Mouse (Mus musculus) small intestine, adult 2 months (tissue): ENCODE results near the gene Myo1d. TPM values are rescaled to one million over a fixed set of nuclear protein-coding genes. Genes with fewer than 3 reads are reported as not detected.
"Not testable (repeated sequence)": the region's sequence is repeated elsewhere in the genome, so short reads cannot be mapped to it uniquely, and the experiment has no call there.

ENCODE experiments used
- H3K27ac ChIP-seq: fragments of 200-500 bp; 2 replicates; pipeline ENCODE4 v1.5.1; 2012; ENCODE audit warnings: low read depth, low read length, control low read depth, inconsistent platforms; ENCODE audit not compliant: insufficient read depth
- H3K27me3 ChIP-seq: fragments of 200-500 bp; 2 replicates; pipeline ENCODE4 v1.6.1; 2012; ENCODE audit warnings: mild to moderate bottlenecking, moderate library complexity, low read length, inconsistent platforms; ENCODE audit not compliant: control insufficient read depth, insufficient read depth
- H3K36me3 ChIP-seq: fragments of 200-500 bp; 2 replicates; pipeline ENCODE4 v1.6.1; 2012; ENCODE audit warnings: mild to moderate bottlenecking, low read length, control low read depth, inconsistent platforms; ENCODE audit not compliant: control insufficient read depth, insufficient read depth
- H3K4me1 ChIP-seq: fragments of 200-500 bp; 2 replicates; pipeline ENCODE4 v1.6.1; 2012; ENCODE audit warnings: low read length, inconsistent platforms, mixed read lengths; ENCODE audit not compliant: control insufficient read depth, insufficient read depth, insufficient read length
- H3K4me3 ChIP-seq: fragments of 200-500 bp; 2 replicates; pipeline ENCODE4 v1.5.1; 2012; ENCODE audit warnings: low read depth, mild to moderate bottlenecking, control low read depth, inconsistent platforms, low read length, moderate library complexity
- CTCF ChIP-seq: fragments of 200-500 bp; IDR thresholded peaks from 2 replicates; pipeline ENCODE4 v1.5.1; 2012; ENCODE audit warnings: low read depth, mild to moderate bottlenecking, control low read depth, inconsistent platforms, low read length, moderate library complexity, mixed read lengths; ENCODE audit not compliant: insufficient replicate concordance, insufficient read length; ENCODE audit errors: extremely low read depth
- POLR2A ChIP-seq: fragments of 200-500 bp; IDR thresholded peaks from 2 replicates; pipeline ENCODE4 v1.6.1; 2012; ENCODE audit warnings: low read depth, mild to moderate bottlenecking, control low read depth, inconsistent platforms, low read length, moderate library complexity
- WGBS: fragments of 180-500 bp; shearing (Covaris S2); methylation state at CpG from one replicate; pipeline ENCODE4 v1.1.7; 2018; 5-methylcytosine and 5-hydroxymethylcytosine counted together
- polyA plus RNA-seq: library from polyadenylated mRNA; depleted of rRNA; stranded (reverse); fragments of >200 nt; gene quantifications from 2 replicates; pipeline ENCODE4 v1.2.3, GENCODE M21; 2012

Gene Myo1d
- polyA plus RNA-seq, 1 experiment: 139 TPM

DNA sequence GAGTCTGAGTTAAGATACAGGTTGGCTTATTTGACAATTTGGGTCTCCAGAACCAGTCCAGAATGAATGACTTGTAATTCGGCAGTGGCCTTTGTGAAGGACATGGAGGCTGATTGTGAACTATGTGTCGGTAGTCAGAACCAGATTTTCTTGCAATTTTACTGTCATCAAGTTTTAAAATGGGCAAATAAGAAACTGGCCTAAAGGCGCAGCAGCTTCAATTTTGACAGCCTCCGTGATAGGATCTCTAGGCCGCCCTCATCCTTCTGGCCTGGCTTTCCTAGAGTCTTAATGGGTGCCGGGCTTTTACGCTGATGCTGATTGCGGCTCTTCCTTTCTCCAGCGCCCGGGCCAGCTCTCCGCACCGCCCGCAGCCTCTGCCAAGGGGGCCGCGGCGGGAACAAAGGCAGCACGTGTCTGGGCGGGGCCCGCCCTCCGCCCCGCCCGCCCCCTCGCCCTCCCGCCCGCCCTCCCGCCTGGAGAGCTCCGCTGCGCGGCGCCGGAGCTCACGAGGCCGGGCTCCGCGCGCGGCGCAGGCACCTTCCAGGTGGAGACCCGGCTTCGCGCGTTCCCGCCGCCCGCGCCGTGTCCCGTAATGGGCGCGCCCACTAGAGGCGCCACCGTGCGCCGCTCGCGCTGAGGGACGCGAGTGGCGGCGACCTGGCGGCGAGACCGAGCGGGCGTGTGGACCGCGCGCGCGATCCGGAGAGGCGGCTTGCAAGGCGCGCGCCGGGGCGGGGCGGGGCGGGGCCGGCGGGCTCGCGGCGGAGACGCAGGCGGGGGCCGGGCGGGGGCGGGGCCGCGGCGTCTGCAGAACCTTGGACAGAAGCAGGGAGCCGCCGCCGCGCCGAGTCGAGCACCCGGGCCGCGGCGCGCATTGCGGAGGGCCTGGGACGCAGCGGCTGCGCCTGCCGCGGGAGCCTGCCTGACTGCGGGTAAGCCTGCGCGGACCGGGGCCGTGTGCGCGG, 303.3 kb downstream of the Myo1d start, which contains the start of gene Cdk5r1:
TSS of gene Cdk5r1 (plus strand) at position 802 of the 968 bp plus-strand sequence.
- peak within 1 kb of the TSS; percentile 79 for H3K4me3 ChIP-seq
- peaks cover 13% of the 10 kb centered on the region for H3K36me3 ChIP-seq
- WGBS: 1% methylated on average over 89 of the region's 116 CpGs
- 0 out of 2 replicates have a peak, but pooled peaks have one; percentile 29 for TF ChIP-seq POLR2A
- peak; percentile 24; the same call in 1 of the 2 replicates for TF ChIP-seq CTCF
- H3K4me1 ChIP-seq: peaks cover 8% of the 10 kb centered on the region
- no peaks in the 10 kb centered on the region for H3K27me3 ChIP-seq
- no peak within 1 kb of the TSS for H3K27ac ChIP-seq

DNA sequence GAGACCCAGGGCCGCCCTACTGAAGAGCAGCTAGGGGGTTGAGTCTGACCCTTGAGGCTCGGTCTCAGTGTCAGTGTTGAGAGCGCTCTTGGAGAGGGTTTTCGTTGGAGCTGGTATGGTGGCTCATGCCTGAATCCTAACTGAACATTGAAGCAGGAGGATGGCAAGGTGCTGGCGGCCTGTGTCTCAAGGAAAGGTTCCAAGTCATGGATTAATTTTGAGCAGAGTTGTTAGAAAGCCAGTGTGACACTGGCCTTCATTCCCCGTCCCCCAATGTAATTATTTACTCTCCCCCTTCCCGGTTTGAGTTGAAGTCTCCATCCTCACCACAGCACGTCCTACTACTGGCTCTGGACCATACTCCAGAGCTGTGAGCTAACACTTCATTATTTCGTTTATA, 304.3 kb downstream of the Myo1d start:
- H3K4me1 ChIP-seq: peaks cover 8% of the 10 kb centered on the region
- TF ChIP-seq CTCF (no peak), POLR2A (no peak)
- H3K27me3 ChIP-seq: no peaks in the 10 kb centered on the region
- no peak overlapping the region for H3K27ac ChIP-seq
- no peak overlapping the region for H3K4me3 ChIP-seq
- H3K36me3 ChIP-seq: peaks cover 20% of the 10 kb centered on the region
- WGBS: 89% methylated on average over 9 of the region's 9 CpGs

DNA sequence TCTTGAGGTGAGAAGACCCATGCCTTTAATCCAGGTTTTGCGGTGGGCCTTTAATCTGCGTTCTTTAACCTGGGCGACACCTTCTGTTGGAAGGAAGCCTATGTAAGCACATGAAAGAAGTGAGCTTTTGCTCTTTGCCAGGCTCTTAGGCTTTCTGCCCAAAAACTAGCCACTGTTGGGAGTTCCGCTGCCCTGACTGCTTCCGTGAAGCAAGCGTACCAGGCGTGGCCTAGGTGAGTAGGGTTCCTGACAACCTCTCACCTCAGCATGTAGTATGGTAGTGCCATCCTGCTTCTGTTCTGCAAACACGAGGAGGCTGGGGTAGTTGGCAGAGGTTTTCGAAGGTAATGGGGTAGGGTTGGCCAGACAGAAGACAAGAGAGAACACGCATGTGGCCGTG, 305.0 kb downstream of the Myo1d start:
- H3K27me3 ChIP-seq: no peaks in the 10 kb centered on the region
- 90% methylated on average over 11 of the region's 11 CpGs for WGBS
- no peak overlapping the region for H3K4me3 ChIP-seq
- no peak overlapping the region for H3K27ac ChIP-seq
- peaks cover 8% of the 10 kb centered on the region for H3K4me1 ChIP-seq
- TF ChIP-seq CTCF (no peak), POLR2A (no peak)
- H3K36me3 ChIP-seq: peaks cover 26% of the 10 kb centered on the region

DNA sequence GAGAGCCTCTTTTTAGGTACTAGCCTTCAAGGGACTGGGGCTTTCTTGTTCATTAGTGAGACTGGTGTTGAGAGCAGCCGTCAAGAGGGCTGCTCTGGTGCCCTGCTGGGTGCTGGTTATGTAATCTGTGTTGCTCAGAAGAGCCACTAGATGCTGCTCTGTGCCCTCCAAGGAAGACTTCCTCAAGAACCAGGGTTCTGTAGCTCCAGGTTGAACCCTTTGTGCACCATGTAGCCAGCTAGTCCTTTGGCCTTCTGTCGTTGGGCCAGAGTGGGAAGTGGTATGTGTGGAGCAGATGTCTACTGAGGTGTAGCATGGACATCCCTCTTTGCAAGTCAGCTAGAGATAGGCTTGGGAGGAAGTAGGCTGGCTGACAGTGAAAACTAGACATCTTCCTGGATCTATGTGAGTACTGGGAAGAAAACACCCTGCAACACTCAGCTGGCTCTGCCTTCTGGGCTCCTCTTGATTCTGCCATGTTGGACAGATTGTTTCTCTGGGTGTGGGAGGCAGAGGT, 305.6 kb downstream of the Myo1d start:
- TF ChIP-seq CTCF (no peak), POLR2A (no peak)
- 78% methylated on average over 2 of the region's 2 CpGs for WGBS
- Histone ChIP-seq H3K27me3 (no peaks in the 10 kb centered on the region), H3K4me1 (peaks cover 8% of the 10 kb centered on the region), H3K36me3 (peaks cover 31% of the 10 kb centered on the region), H3K27ac (no peak overlapping the region), H3K4me3 (no peak overlapping the region)

DNA sequence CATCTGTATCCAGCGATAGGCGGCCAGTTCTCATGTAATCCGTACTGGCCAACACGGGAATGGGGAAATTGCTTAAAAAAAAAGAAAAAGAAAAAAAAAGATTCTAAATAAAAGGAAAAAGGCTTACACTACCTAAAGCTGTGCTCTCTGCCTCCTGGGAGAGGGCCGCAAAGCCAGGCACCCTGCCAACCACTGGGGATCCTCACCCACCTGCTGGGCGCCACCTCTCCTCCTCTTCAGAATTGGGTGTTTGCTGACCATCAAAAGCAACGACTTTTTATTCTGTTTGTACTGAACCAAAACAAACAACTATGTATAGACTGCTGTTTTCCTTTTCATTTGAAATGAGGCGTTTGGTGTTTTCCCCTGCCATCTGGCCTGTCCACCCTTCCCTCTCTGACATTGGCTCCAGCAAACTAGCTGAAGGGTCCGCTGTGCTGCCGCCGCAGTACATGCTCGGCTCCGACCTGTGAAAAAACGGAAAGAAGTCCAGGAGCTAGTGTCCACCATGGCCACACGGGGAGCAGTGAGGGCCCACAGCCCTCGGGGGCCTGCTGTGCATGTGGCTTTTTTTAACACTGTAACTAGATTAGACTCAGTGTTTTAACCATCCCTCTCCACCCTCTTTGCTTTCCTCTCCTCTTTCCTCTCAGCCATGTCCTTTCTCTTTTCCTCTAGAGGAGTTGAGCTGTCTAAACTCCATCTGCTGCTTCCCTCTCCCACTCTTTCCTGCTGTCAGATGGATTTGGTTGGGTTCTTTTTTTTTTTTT, 307.8 kb downstream of the Myo1d start:
- Histone ChIP-seq H3K27me3 (no peaks in the 10 kb centered on the region), H3K4me3 (no peak overlapping the region), H3K36me3 (peaks cover 49% of the 10 kb centered on the region), H3K4me1 (no peaks in the 10 kb centered on the region), H3K27ac (no peak overlapping the region)
- 85% methylated on average over 16 of the region's 16 CpGs for WGBS
- TF ChIP-seq POLR2A (no peak), CTCF (no peak)

DNA sequence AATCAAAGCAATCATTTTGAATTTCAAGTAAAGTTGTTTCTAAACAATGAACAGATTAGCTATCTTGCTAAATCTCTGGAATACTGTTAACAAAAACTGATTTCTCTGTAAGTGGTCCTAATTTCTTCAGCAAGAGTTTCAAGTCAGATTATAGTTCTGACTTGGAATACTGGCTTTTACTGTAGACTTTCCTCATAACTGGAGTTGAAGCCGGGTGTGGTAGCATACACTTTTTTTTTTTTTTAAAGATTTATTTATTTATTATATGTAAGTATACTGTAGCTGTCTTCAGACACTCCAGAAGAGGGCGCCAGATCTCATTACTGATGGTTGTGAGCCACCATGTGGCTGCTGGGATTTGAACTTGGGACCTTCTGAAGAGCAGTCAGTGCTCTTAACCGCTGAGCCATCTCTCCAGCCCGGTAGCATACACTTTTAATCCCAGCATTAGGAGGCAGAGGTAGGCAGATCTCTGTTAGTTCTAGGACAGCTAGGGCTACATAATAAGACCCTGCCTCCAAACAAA, 316.2 kb downstream of the Myo1d start:
- H3K27ac ChIP-seq, H3K4me1 ChIP-seq, H3K27me3 ChIP-seq, H3K4me3 ChIP-seq: not testable (repeated sequence)
- WGBS: 77% methylated on average over 4 of the region's 4 CpGs
- peaks cover 67% of the 10 kb centered on the region for H3K36me3 ChIP-seq

DNA sequence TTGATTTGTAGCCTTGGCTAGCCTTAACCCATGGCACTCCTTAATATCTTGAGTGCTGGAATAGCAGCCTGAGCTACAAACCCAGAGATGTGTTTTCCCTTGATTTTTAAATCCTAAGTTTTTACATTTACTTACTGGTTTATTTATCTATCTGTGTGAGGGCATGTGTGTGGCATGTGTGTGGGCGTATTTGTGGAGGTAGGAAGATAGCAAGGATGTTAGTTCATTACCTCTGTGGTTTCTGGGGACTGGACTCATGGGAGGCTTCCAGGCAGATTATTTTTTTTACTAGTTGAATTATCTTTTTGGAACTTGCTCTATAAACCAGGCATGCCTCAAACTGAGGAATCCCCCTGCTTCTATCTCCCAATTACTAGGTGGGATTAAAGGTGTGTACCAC, 326.6 kb downstream of the Myo1d start:
- Histone ChIP-seq H3K4me1 (no peaks in the 10 kb centered on the region), H3K4me3 (no peak overlapping the region), H3K36me3 (peaks cover 35% of the 10 kb centered on the region), H3K27ac (no peak overlapping the region), H3K27me3 (no peaks in the 10 kb centered on the region)
- WGBS: 95% methylated on average over 1 of the region's 1 CpGs
- no peak for TF ChIP-seq POLR2A
- TF ChIP-seq CTCF: no peak
